Mouse (Mus musculus) retina, embryonic 14.5 days (tissue): ENCODE data around the gene Gm10024.
"Not testable (repeated sequence)": the region's sequence is repeated elsewhere in the genome, so short reads cannot be mapped to it uniquely, and the experiment has no call there.

Experiments
- DNase-seq: peaks from one replicate; pipeline ENCODE4 v3.0.0-alpha.2; 2015; ENCODE audit warnings: low spot score

The Gm10024 gene

GRCm38 (mm10) chr10:77711157-77711556, at the start of gene Gm10024:
Gene Gm10024 (plus strand): TSS chr10:77711457.
- not testable (repeated sequence) for DNase-seq

GRCm38 (mm10) chr10:77663949-77664665, 47.1 kb upstream of the Gm10024 start:
- no peak for DNase-seq

GRCm38 (mm10) chr10:77666342-77666741, 44.9 kb upstream of the Gm10024 start:
- no peak for DNase-seq

GRCm38 (mm10) chr10:77667402-77667801, 43.9 kb upstream of the Gm10024 start:
- DNase-seq, result no peak

GRCm38 (mm10) chr10:77670710-77671109, 40.5 kb upstream of the Gm10024 start:
- no peak for DNase-seq

- DNase-seq, result no peak
Measured at GRCm38 (mm10) chr10:77671519-77671918, 39.7 kb upstream of the Gm10024 start.

GRCm38 (mm10) chr10:77673765-77674164, 37.5 kb upstream of the Gm10024 start:
- no peak for DNase-seq

- peak; percentile 57 for DNase-seq
Measured at GRCm38 (mm10) chr10:77677562-77677961, 33.7 kb upstream of the Gm10024 start.

GRCm38 (mm10) chr10:77682994-77683393, 28.3 kb upstream of the Gm10024 start:
- DNase-seq, result no peak

- no peak for DNase-seq
Measured at GRCm38 (mm10) chr10:77684181-77684580, 27.1 kb upstream of the Gm10024 start.

GRCm38 (mm10) chr10:77685895-77686664, 25.2 kb upstream of the Gm10024 start, which contains the start of gene Tspear:
Gene Tspear (plus strand): TSS chr10:77686569.
- no peak for DNase-seq

GRCm38 (mm10) chr10:77687021-77687420, 24.2 kb upstream of the Gm10024 start:
- no peak for DNase-seq

- not testable (repeated sequence) for DNase-seq
Measured at GRCm38 (mm10) chr10:77690356-77690807, 20.9 kb upstream of the Gm10024 start, which contains the start of gene Gm19402. Gene Gm19402 (minus strand): TSS chr10:77690757.

GRCm38 (mm10) chr10:77697133-77697532, 14.1 kb upstream of the Gm10024 start, which contains the start of gene Gm9508:
Gene Gm9508 (minus strand): TSS chr10:77697233.
- DNase-seq, result no peak

- no peak for DNase-seq
Measured at GRCm38 (mm10) chr10:77706326-77706725, 4.9 kb upstream of the Gm10024 start, which contains the start of gene Gm10272. Gene Gm10272 (plus strand): TSS chr10:77706626.

GRCm38 (mm10) chr10:77709831-77710230, 1.4 kb upstream of the Gm10024 start:
- DNase-seq, result no peak

GRCm38 (mm10) chr10:77713734-77714133, 2.5 kb downstream of the Gm10024 start:
- no peak for DNase-seq

GRCm38 (mm10) chr10:77715507-77715906, 4.2 kb downstream of the Gm10024 start, which contains the start of gene Gm10142:
Gene Gm10142 (plus strand): TSS chr10:77715807.
- no peak for DNase-seq

GRCm38 (mm10) chr10:77720299-77720698, 9.0 kb downstream of the Gm10024 start, which contains the start of gene Krtap12-1:
Gene Krtap12-1 (plus strand): TSS chr10:77720599.
- DNase-seq, result not testable (repeated sequence)

- DNase-seq, result no peak
Measured at GRCm38 (mm10) chr10:77724855-77725254, 13.6 kb downstream of the Gm10024 start.

GRCm38 (mm10) chr10:77726186-77726585, 14.9 kb downstream of the Gm10024 start, which contains the start of gene Gm10100:
Gene Gm10100 (plus strand): TSS chr10:77726486.
- no peak for DNase-seq

- peak; percentile 13 for DNase-seq
Measured at GRCm38 (mm10) chr10:77728280-77728679, 17.0 kb downstream of the Gm10024 start.
